Mouse (Mus musculus) stomach, postnatal 0 days (tissue): ENCODE results near the gene Xpr1.

Experiments
- CTCF ChIP-seq: IDR thresholded peaks from 2 replicates; pipeline ENCODE4 v1.5.1; 2016; ENCODE audit warnings: antibody characterized with exemption, low read depth, mild to moderate bottlenecking, moderate library complexity
- EP300 ChIP-seq: optimal IDR thresholded peaks from 2 replicates; pipeline ENCODE3; 2016; ENCODE audit warnings: antibody characterized with exemption

- TF ChIP-seq EP300 = no peak
- no peak for TF ChIP-seq CTCF
These were observed 177.1 kb downstream of the Xpr1 start for GRCm38 (mm10) chr1:155239962-155240717.
